Mouse (Mus musculus) liver, embryonic 15.5 days (tissue): ENCODE measurements around the gene Cep104. TPM values are rescaled to one million over a fixed set of nuclear protein-coding genes. Genes with fewer than 3 reads are reported as not detected.

Experiments used
- ATAC-seq: fragments of 200-750 bp; cut with Nextera tagmentation; 2 replicates; pipeline ENCODE4 v1.8.0; 2017; ENCODE audit warnings: moderate number of reproducible peaks, mild to moderate bottlenecking, moderate library complexity; ENCODE audit not compliant: insufficient read depth
- H3K27ac ChIP-seq: fragments of 300-500 bp; sonication (generic); replicated peaks from 2 replicates; pipeline ENCODE4 v1.5.1; 2015; ENCODE audit warnings: mild to moderate bottlenecking, inconsistent platforms
- H3K27me3 ChIP-seq: fragments of 300-500 bp; sonication (generic); 2 replicates; pipeline ENCODE4 v1.6.1; 2015; ENCODE audit warnings: mild to moderate bottlenecking, inconsistent platforms
- H3K36me3 ChIP-seq: fragments of 300-500 bp; sonication (generic); replicated peaks from 2 replicates; pipeline ENCODE4 v1.6.1; 2015; ENCODE audit warnings: moderate library complexity, mild to moderate bottlenecking, inconsistent platforms
- H3K4me1 ChIP-seq: fragments of 300-500 bp; sonication (generic); replicated peaks from 2 replicates; pipeline ENCODE4 v1.6.1; 2015; ENCODE audit warnings: inconsistent platforms
- H3K4me2 ChIP-seq: fragments of 300-500 bp; sonication (generic); 2 replicates; pipeline ENCODE4 v1.6.1; 2015; ENCODE audit warnings: moderate library complexity, mild to moderate bottlenecking, inconsistent platforms
- H3K4me3 ChIP-seq: fragments of 300-500 bp; sonication (generic); replicated peaks from 2 replicates; pipeline ENCODE4 v1.5.1; 2015; ENCODE audit warnings: mild to moderate bottlenecking, inconsistent platforms
- H3K9ac ChIP-seq: fragments of 300-500 bp; sonication (generic); 2 replicates; pipeline ENCODE4 v1.6.1; 2015; ENCODE audit warnings: moderate library complexity, mild to moderate bottlenecking, inconsistent platforms
- H3K9me3 ChIP-seq: fragments of 300-500 bp; sonication (generic); replicated peaks from 2 replicates; pipeline ENCODE4 v1.6.1; 2016; ENCODE audit warnings: inconsistent platforms
- WGBS: fragments of 180-500 bp; shearing (Covaris S2); methylation state at CpG from one replicate; pipeline ENCODE4 v1.1.7; 2015; ENCODE audit warnings: mixed read lengths; ENCODE audit not compliant: insufficient replicate concordance; 5-methylcytosine and 5-hydroxymethylcytosine counted together
- polyA plus RNA-seq: library from polyadenylated mRNA; unstranded; fragments of >200 nt; fragmentation: Nextera tagmentation; extraction: Ambion mirVana; gene quantifications from 2 replicates; pipeline ENCODE4 v1.2.1, GENCODE M21; 2015

The Cep104 gene
- polyA plus RNA-seq, 1 experiment from 2014 or later: 6.4 TPM

DNA sequence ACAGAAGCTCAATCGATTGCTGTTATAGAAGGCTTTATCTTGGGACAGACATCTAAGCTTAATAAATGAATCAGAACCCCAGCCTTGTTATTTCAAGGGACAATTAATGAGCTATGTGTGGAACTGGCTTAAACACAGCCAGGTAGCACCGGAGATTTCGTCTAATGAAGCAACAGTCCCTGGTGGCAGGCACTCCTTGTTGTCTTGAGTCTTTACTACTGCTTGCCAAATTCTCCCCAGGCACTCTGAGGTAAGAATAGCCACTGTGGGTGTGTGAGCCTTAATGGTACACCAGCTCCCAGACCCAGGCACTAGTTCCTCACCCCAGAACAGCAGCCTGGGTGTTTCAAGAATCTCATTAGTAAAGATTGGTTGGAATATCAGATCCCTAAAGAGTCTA is 76.4 kb downstream of the Cep104 start:
- Histone ChIP-seq H3K9ac (no peak overlapping the region), H3K36me3 (no peaks in the 10 kb centered on the region), H3K9me3 (no peaks in the 10 kb centered on the region), H3K27me3 (peaks cover 20% of the 10 kb centered on the region; the same call in 1 of the 2 replicates), H3K4me1 (no peaks in the 10 kb centered on the region), H3K4me3 (no peak overlapping the region), H3K27ac (no peak overlapping the region), H3K4me2 (no peak overlapping the region)
- WGBS: 73% methylated on average over 3 of the region's 3 CpGs
- ATAC-seq: no peak

GRCm38 (mm10) chr4:154053065-154053464 is 78.1 kb downstream of the Cep104 start:
- Histone ChIP-seq H3K36me3 (no peaks in the 10 kb centered on the region), H3K4me3 (no peak overlapping the region), H3K4me2 (no peak overlapping the region), H3K27me3 (peaks cover 22% of the 10 kb centered on the region; the same call in 1 of the 2 replicates), H3K9me3 (no peaks in the 10 kb centered on the region), H3K27ac (no peak overlapping the region), H3K9ac (no peak overlapping the region), H3K4me1 (no peaks in the 10 kb centered on the region)
- 36% methylated on average over 4 of the region's 4 CpGs for WGBS
- ATAC-seq: no peak

- no peaks in the 10 kb centered on the region for H3K36me3 ChIP-seq
- H3K4me1 ChIP-seq: no peaks in the 10 kb centered on the region
- no peak overlapping the region for H3K4me2 ChIP-seq
- WGBS: 68% methylated on average over 7 of the region's 7 CpGs
- no peak overlapping the region for H3K4me3 ChIP-seq
- H3K9ac ChIP-seq: no peak overlapping the region
- peaks cover 22% of the 10 kb centered on the region; the same call in 1 of the 2 replicates for H3K27me3 ChIP-seq
- no peak overlapping the region for H3K27ac ChIP-seq
- ATAC-seq: no peak
- H3K9me3 ChIP-seq: no peaks in the 10 kb centered on the region
Measured at GRCm38 (mm10) chr4:154055482-154055881, 80.5 kb downstream of the Cep104 start.

- WGBS: 64% methylated on average over 2 of the region's 2 CpGs
- no peak overlapping the region for H3K9ac ChIP-seq
- no peaks in the 10 kb centered on the region for H3K36me3 ChIP-seq
- no peak overlapping the region for H3K27ac ChIP-seq
- no peak overlapping the region for H3K4me2 ChIP-seq
- no peak for ATAC-seq
- H3K4me3 ChIP-seq: no peak overlapping the region
- no peaks in the 10 kb centered on the region for H3K9me3 ChIP-seq
- H3K4me1 ChIP-seq: no peaks in the 10 kb centered on the region
- peaks cover 22% of the 10 kb centered on the region; the same call in 1 of the 2 replicates for H3K27me3 ChIP-seq
Measured at GRCm38 (mm10) chr4:154056046-154056445, 81.1 kb downstream of the Cep104 start.

GRCm38 (mm10) chr4:154056661-154057060 is 81.7 kb downstream of the Cep104 start:
- Histone ChIP-seq H3K27ac (no peak overlapping the region), H3K36me3 (no peaks in the 10 kb centered on the region), H3K4me2 (no peak overlapping the region), H3K27me3 (peaks cover 22% of the 10 kb centered on the region; the same call in 1 of the 2 replicates), H3K9ac (no peak overlapping the region), H3K4me3 (no peak overlapping the region), H3K9me3 (no peaks in the 10 kb centered on the region), H3K4me1 (no peaks in the 10 kb centered on the region)
- ATAC-seq: no peak
- WGBS: 33% methylated on average over 2 of the region's 2 CpGs

DNA sequence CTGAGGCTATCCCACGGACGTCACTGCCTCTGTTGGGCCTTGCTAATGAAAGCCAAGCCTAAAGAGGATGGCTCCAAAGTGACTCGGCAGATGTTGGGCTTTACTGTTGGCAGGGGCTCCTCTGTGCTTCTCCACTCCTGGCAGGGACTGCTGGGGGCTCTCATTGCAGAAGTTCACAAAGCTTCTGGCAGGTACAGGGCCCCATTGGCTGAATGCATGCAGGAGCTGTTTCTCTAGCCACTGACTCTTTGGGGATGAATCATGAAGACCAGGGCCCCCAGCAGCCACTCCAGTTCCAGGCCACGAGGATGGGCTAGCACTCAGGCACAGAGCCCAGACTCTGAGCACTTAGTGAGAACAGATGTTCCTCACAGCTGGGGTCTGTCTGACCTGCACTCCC is 82.7 kb downstream of the Cep104 start:
- Histone ChIP-seq H3K27me3 (peaks cover 22% of the 10 kb centered on the region; the same call in 1 of the 2 replicates), H3K4me2 (no peak overlapping the region)
- WGBS: 42% methylated on average over 4 of the region's 4 CpGs

More for the DNA sequence above, 82.7 kb downstream of the Cep104 start:
- no peak overlapping the region for H3K27ac ChIP-seq
- no peaks in the 10 kb centered on the region for H3K36me3 ChIP-seq
- no peak for ATAC-seq
- H3K9me3 ChIP-seq: no peaks in the 10 kb centered on the region
- no peak overlapping the region for H3K9ac ChIP-seq
- no peaks in the 10 kb centered on the region for H3K4me1 ChIP-seq
- H3K4me3 ChIP-seq: no peak overlapping the region

Other genes with a start within 250 kb of the Cep104 start
- gene A430005L14Rik, start 18.0 kb upstream of the Cep104 start, polyA plus RNA-seq: 50.2 and 53.7 TPM in 2 replicates
- 7.1 and 7.4 TPM in 2 replicates for gene Dffb, start 68 bp upstream of the Cep104 start, polyA plus RNA-seq
- 16.8 and 17.7 TPM in 2 replicates for gene Lrrc47, start 36.5 kb downstream of the Cep104 start, polyA plus RNA-seq
- gene Smim1, start 51.0 kb downstream of the Cep104 start, polyA plus RNA-seq: 321 and 326 TPM in 2 replicates
- gene Ccdc27, start 67.5 kb downstream of the Cep104 start, polyA plus RNA-seq: 0.08 TPM in 1 of 2 replicates, not detected in the other
- gene Trp73, start 165.0 kb downstream of the Cep104 start, polyA plus RNA-seq: 0.05 TPM in 1 of 2 replicates, not detected in the other
- gene Wrap73, start 167.2 kb downstream of the Cep104 start, polyA plus RNA-seq: 26.4 and 26.8 TPM in 2 replicates
- 149 and 154 TPM in 2 replicates for gene Tprgl, start 185.5 kb downstream of the Cep104 start, polyA plus RNA-seq
- 1.4 and 2.1 TPM in 2 replicates for gene Megf6, start 195.5 kb downstream of the Cep104 start, polyA plus RNA-seq